Mouse (Mus musculus) neural tube, embryonic 11.5 days (tissue): ENCODE measurements at regions not wholly inside any gene's neighbourhood (a gene's known extent, or its start where the extent isn't known, plus 50 kb on each side); places are given as distances from the start of the nearest gene placed in this dataset.
A peak's percentile ranks its signal among the peaks of the same experiment; 100 is the strongest.

Experiments
- ATAC-seq: fragments of 200-750 bp; cut with Nextera tagmentation; 2 replicates; pipeline ENCODE4 v1.8.0; 2017; ENCODE audit warnings: moderate number of reproducible peaks, mild to moderate bottlenecking, moderate TSS enrichment, moderate library complexity; ENCODE audit not compliant: insufficient read depth, low FRiP score, low TSS enrichment
- DNase-seq: peaks from one replicate; pipeline ENCODE4 v3.0.0-alpha.2; 2015; ENCODE audit warnings: low spot score
- H3K27ac ChIP-seq: fragments of 300-500 bp; sonication (generic); 2 replicates; pipeline ENCODE4 v1.5.1; 2014; ENCODE audit warnings: low read depth, mild to moderate bottlenecking, low read length
- H3K27me3 ChIP-seq: fragments of 300-500 bp; sonication (generic); 2 replicates; pipeline ENCODE4 v1.6.1; 2014; ENCODE audit warnings: mild to moderate bottlenecking, low read length, mixed read lengths; ENCODE audit not compliant: control insufficient read depth, insufficient read depth
- H3K36me3 ChIP-seq: fragments of 300-500 bp; sonication (generic); 2 replicates; pipeline ENCODE4 v1.6.1; 2014; ENCODE audit warnings: mild to moderate bottlenecking, low read length, moderate library complexity, mixed read lengths; ENCODE audit not compliant: control insufficient read depth, insufficient read depth
- H3K4me1 ChIP-seq: fragments of 300-500 bp; sonication (generic); 2 replicates; pipeline ENCODE4 v1.6.1; 2014; ENCODE audit warnings: low read length, mixed read lengths; ENCODE audit not compliant: control insufficient read depth, insufficient read depth
- H3K4me2 ChIP-seq: fragments of 300-500 bp; sonication (generic); 2 replicates; pipeline ENCODE4 v1.6.1; 2014; ENCODE audit warnings: low read depth, mild to moderate bottlenecking, moderate library complexity
- H3K4me3 ChIP-seq: fragments of 300-500 bp; sonication (generic); 2 replicates; pipeline ENCODE4 v1.5.1; 2014; ENCODE audit warnings: low read depth, low read length
- H3K9ac ChIP-seq: fragments of 300-500 bp; sonication (generic); 2 replicates; pipeline ENCODE4 v1.6.1; 2014; ENCODE audit warnings: mild to moderate bottlenecking, low read length
- H3K9me3 ChIP-seq: fragments of 300-500 bp; sonication (generic); 2 replicates; pipeline ENCODE4 v1.6.1; 2016; ENCODE audit warnings: low read length; ENCODE audit not compliant: control insufficient read depth
- WGBS: fragments of 180-500 bp; shearing (Covaris S2); extraction: QIAGEN DNeasy Blood & Tissue Kit; methylation state at CpG from one replicate; pipeline ENCODE4 v1.1.7; 2014; 5-methylcytosine and 5-hydroxymethylcytosine counted together

GRCm38 (mm10) chr10:55767571-55767970, 339.1 kb upstream of the Msl3l2 start:
- no peaks in the 10 kb centered on the region for H3K4me1 ChIP-seq
- peak; percentile 55 for DNase-seq
- H3K4me3 ChIP-seq: no peak overlapping the region
- WGBS: 64% methylated on average over 1 of the region's 1 CpGs
- no peak overlapping the region for H3K4me2 ChIP-seq
- H3K9me3 ChIP-seq: no peaks in the 10 kb centered on the region
- H3K36me3 ChIP-seq: no peaks in the 10 kb centered on the region
- ATAC-seq: no peak
- no peak overlapping the region for H3K27ac ChIP-seq
- H3K27me3 ChIP-seq: no peaks in the 10 kb centered on the region
- no peak overlapping the region for H3K9ac ChIP-seq

DNA sequence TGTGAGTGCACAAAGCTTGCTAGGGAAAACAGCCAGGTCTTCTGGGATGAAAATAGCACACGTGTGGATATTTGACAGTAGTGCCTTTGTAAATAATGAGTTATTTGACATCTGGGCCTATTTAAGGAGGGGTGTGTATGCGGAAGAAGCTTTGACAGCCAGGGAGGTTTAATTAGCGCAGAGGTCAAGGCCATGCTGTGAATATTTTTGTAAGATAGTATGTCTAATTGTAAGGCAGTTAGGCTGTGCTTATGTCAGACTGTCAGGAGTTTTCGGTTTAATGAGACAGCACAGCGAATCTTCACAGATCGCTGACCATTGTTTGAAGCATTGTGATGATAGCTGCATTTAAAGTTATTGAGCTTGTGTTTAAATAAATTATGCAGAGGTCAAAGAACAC, 337.1 kb upstream of the Msl3l2 start:
- H3K27ac ChIP-seq: no peak overlapping the region
- H3K9ac ChIP-seq: no peak overlapping the region
- H3K4me2 ChIP-seq: no peak overlapping the region
- H3K36me3 ChIP-seq: no peaks in the 10 kb centered on the region
- no peak overlapping the region for H3K4me3 ChIP-seq
- 52% methylated on average over 6 of the region's 6 CpGs for WGBS
- no peak for ATAC-seq
- no peaks in the 10 kb centered on the region for H3K27me3 ChIP-seq
- H3K9me3 ChIP-seq: no peaks in the 10 kb centered on the region
- DNase-seq: peak; percentile 9
- H3K4me1 ChIP-seq: no peaks in the 10 kb centered on the region

- Histone ChIP-seq H3K4me2 (no peak overlapping the region), H3K9me3 (no peaks in the 10 kb centered on the region), H3K27me3 (no peaks in the 10 kb centered on the region), H3K4me1 (no peaks in the 10 kb centered on the region), H3K9ac (no peak overlapping the region), H3K36me3 (no peaks in the 10 kb centered on the region), H3K4me3 (no peak overlapping the region), H3K27ac (no peak overlapping the region)
- DNase-seq (no peak), ATAC-seq (no peak)
- 89% methylated on average over 2 of the region's 2 CpGs for WGBS
These were observed 323.8 kb upstream of the Msl3l2 start for GRCm38 (mm10) chr10:55782674-55783469.

DNA sequence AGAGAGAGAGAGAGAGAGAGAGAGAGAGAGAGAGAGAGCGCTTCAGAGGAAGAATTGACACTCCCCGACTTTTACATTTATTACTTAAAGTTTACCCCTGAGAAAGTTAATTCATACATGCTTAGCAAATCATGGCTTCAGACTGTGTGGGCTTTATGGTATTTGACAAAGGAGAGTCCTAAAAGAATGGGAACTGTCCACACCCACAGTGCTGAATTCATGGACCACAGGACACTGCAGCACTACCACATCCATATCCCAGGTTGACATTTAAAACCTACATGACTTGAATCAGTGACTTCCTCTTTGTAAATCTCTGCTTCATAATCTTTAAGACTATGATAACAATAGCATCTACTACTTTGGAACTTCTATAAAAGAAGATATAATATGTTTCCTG, 292.8 kb upstream of the Msl3l2 start:
- ATAC-seq: no peak
- no peak overlapping the region for H3K4me3 ChIP-seq
- no peaks in the 10 kb centered on the region for H3K4me1 ChIP-seq
- DNase-seq: no peak
- no peaks in the 10 kb centered on the region for H3K36me3 ChIP-seq
- no peak overlapping the region for H3K27ac ChIP-seq
- H3K4me2 ChIP-seq: no peak overlapping the region
- H3K27me3 ChIP-seq: no peaks in the 10 kb centered on the region
- WGBS: 86% methylated on average over 2 of the region's 2 CpGs
- H3K9me3 ChIP-seq: no peaks in the 10 kb centered on the region
- H3K9ac ChIP-seq: no peak overlapping the region

DNA sequence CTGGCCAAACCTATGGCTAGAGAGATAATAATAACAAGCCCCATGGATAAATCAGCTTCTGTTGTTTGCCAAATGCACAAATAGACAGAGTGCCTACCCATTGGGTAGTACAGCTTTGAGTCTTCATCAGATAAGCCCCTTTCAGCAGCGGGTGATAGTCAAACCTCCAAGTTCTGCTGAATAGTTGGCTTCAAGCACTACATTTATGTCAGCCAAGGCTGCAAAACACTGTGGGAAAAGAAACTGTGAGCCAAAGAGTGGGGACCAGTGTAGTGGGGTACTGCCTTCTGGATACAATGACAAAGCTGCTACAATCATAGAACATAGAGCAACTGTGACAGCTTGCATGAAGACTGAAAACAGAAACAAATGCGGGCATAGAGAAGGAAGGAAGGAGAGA, 255.4 kb upstream of the Msl3l2 start:
- Histone ChIP-seq H3K36me3 (no peaks in the 10 kb centered on the region), H3K9ac (no peak overlapping the region), H3K4me3 (no peak overlapping the region), H3K9me3 (no peaks in the 10 kb centered on the region), H3K4me1 (no peaks in the 10 kb centered on the region), H3K4me2 (no peak overlapping the region), H3K27ac (no peak overlapping the region), H3K27me3 (no peaks in the 10 kb centered on the region)
- 84% methylated on average over 2 of the region's 2 CpGs for WGBS
- DNase-seq (no peak), ATAC-seq (no peak)

GRCm38 (mm10) chr10:55892606-55893005, 214.1 kb upstream of the Msl3l2 start:
- Histone ChIP-seq H3K27me3 (no peaks in the 10 kb centered on the region), H3K36me3 (no peaks in the 10 kb centered on the region), H3K9me3 (no peaks in the 10 kb centered on the region), H3K4me2 (no peak overlapping the region), H3K4me1 (no peaks in the 10 kb centered on the region), H3K9ac (no peak overlapping the region), H3K4me3 (no peak overlapping the region), H3K27ac (no peak overlapping the region)
- ATAC-seq: no peak
- 69% methylated on average over 3 of the region's 3 CpGs for WGBS
- no peak for DNase-seq

- Histone ChIP-seq H3K9ac (no peak overlapping the region), H3K9me3 (no peaks in the 10 kb centered on the region), H3K27ac (no peak overlapping the region), H3K4me3 (no peak overlapping the region), H3K4me2 (no peak overlapping the region), H3K27me3 (no peaks in the 10 kb centered on the region), H3K4me1 (no peaks in the 10 kb centered on the region), H3K36me3 (no peaks in the 10 kb centered on the region)
- ATAC-seq (no peak), DNase-seq (no peak)
- WGBS: 54% methylated on average over 4 of the region's 4 CpGs
These were observed 177.6 kb upstream of the Msl3l2 start for GRCm38 (mm10) chr10:55929100-55929499.

- Histone ChIP-seq H3K9ac (no peak overlapping the region), H3K36me3 (no peaks in the 10 kb centered on the region), H3K9me3 (no peaks in the 10 kb centered on the region), H3K27me3 (no peaks in the 10 kb centered on the region), H3K4me2 (no peak overlapping the region), H3K27ac (no peak overlapping the region), H3K4me1 (no peaks in the 10 kb centered on the region), H3K4me3 (no peak overlapping the region)
- WGBS: 63% methylated on average over 2 of the region's 2 CpGs
- DNase-seq: no peak
- ATAC-seq: no peak
These were observed 172.7 kb upstream of the Msl3l2 start for GRCm38 (mm10) chr10:55933993-55934392.

DNA sequence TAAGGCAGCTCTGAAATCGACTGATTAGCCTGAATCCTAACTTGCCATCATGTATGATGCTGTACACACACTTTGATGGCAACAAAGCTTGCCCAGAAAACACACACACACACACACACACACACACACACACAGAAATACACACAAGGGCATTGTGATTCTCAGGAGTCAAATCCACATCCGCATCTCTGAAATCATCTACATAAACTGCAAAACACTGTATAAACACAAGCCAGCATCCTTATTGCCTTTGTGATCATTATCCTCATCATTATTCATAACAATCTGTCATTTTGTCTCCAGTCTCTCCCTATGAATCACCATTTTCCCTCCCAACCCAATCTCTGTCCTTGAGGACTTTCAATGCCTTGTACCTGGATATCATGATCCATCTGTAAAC, 171.3 kb upstream of the Msl3l2 start:
- Histone ChIP-seq H3K27ac (no peak overlapping the region), H3K9ac (no peak overlapping the region), H3K4me3 (no peak overlapping the region), H3K4me1 (no peaks in the 10 kb centered on the region), H3K4me2 (no peak overlapping the region), H3K27me3 (no peaks in the 10 kb centered on the region), H3K9me3 (no peaks in the 10 kb centered on the region), H3K36me3 (no peaks in the 10 kb centered on the region)
- DNase-seq: no peak
- no peak for ATAC-seq
- 70% methylated on average over 2 of the region's 2 CpGs for WGBS
